Comparison of ENCODE assay signal across 9 mouse cellular contexts in genomic region chr8:84601221-84601751, GRCm38 (mm10).
DNase-seq lines count a peak whose midpoint lies in the region; ATAC-seq lines count a peak whose summit lies in the region.
"Had no signal": no experiment of that assay in that cellular context is flagged by ENCODE, and none has a peak within 500 bp of the region (broad histone marks: within the 10 kb centered on the region; RNA-seq: fewer than 3 reads in every experiment).

No protein-coding gene starts in this region.

- peak overlapping the region; percentile 81 for H3K9ac ChIP-seq in heart, embryonic 12.5 days
- 0 out of 2 replicates have a peak overlapping the region, but pooled peaks have one; percentile 43 for H3K9ac ChIP-seq in hindbrain, embryonic 12.5 days
- H3K9ac ChIP-seq in midbrain, embryonic 12.5 days (replicated peaks) = no peak overlapping the region

- intact Hi-C loops in heart, postnatal 14 days (cut with DNase I) = no loop called here

- H3K4me2 ChIP-seq in heart, embryonic 12.5 days = peak overlapping the region; percentile 83
- H3K4me2 ChIP-seq in hindbrain, embryonic 12.5 days (replicated peaks) = peak overlapping the region; percentile 60
- H3K4me2 ChIP-seq in midbrain, embryonic 12.5 days (replicated peaks) = peak overlapping the region; percentile 55

- peaks cover 42% of the 10 kb centered on the region for H3K27me3 ChIP-seq in heart, embryonic 12.5 days (replicated peaks)
- H3K27me3 ChIP-seq in hindbrain, embryonic 12.5 days = peaks cover 13% of the 10 kb centered on the region
- peaks cover 33% of the 10 kb centered on the region for H3K27me3 ChIP-seq in midbrain, embryonic 12.5 days

- WGBS in heart, embryonic 12.5 days = 4% methylated on average over 19 of the region's 19 CpGs
- WGBS in hindbrain, embryonic 12.5 days = 6% methylated on average over 19 of the region's 19 CpGs
- 6% methylated on average over 19 of the region's 19 CpGs for WGBS in midbrain, embryonic 12.5 days

- DNase-seq in heart, postnatal 14 days = no peak
- DNase-seq in ZHBTc4 (ENCODE audit: low read depth, low spot score) = peak; percentile 69
- DNase-seq in urinary bladder, adult 2 months (ENCODE audit: low spot score) = no peak
- DNase-seq in right cerebral cortex, postnatal 4 days = no peak
- DNase-seq in kidney, postnatal 10 days = no peak

- H3K36me3 ChIP-seq in heart, embryonic 12.5 days = no peaks in the 10 kb centered on the region
- H3K36me3 ChIP-seq in hindbrain, embryonic 12.5 days = peaks cover 7% of the 10 kb centered on the region; the same call in 1 of the 2 replicates
- H3K36me3 ChIP-seq in midbrain, embryonic 12.5 days = peaks cover 11% of the 10 kb centered on the region; the same call in 1 of the 2 replicates

- H3K4me1 ChIP-seq in heart, embryonic 12.5 days (replicated peaks) = peaks cover 28% of the 10 kb centered on the region
- peaks cover 20% of the 10 kb centered on the region for H3K4me1 ChIP-seq in hindbrain, embryonic 12.5 days
- H3K4me1 ChIP-seq in midbrain, embryonic 12.5 days = peaks cover 18% of the 10 kb centered on the region

- H3K27ac ChIP-seq in heart, embryonic 12.5 days (ENCODE audit: poor library complexity, severe bottlenecking) = no peak overlapping the region
- H3K27ac ChIP-seq in hindbrain, embryonic 12.5 days = no peak overlapping the region
- no peak overlapping the region for H3K27ac ChIP-seq in midbrain, embryonic 12.5 days (replicated peaks)
- H3K27ac ChIP-seq: macrophage had no signal

- peak overlapping the region; percentile 52 for H3K4me3 ChIP-seq in heart, embryonic 12.5 days
- H3K4me3 ChIP-seq in hindbrain, embryonic 12.5 days = peak overlapping the region; percentile 22
- H3K4me3 ChIP-seq in midbrain, embryonic 12.5 days = peak overlapping the region; percentile 33

- no peaks in the 10 kb centered on the region for H3K9me3 ChIP-seq in heart, embryonic 12.5 days (replicated peaks)
- H3K9me3 ChIP-seq in hindbrain, embryonic 12.5 days (replicated peaks) = no peaks in the 10 kb centered on the region
- H3K9me3 ChIP-seq in midbrain, embryonic 12.5 days = no peaks in the 10 kb centered on the region

- ATAC-seq in heart, embryonic 12.5 days (ENCODE audit: insufficient number of reproducible peaks, low FRiP score) = no peak
- ATAC-seq in hindbrain, embryonic 12.5 days (ENCODE audit: low FRiP score) = 0 out of 2 replicates have a peak, but pooled peaks have one; percentile 21
- peak; percentile 38 for ATAC-seq in midbrain, embryonic 12.5 days (ENCODE audit: low FRiP score, low read depth)
